Mouse (Mus musculus): Measurements from ENCODE around the gene Slc25a47. TPM values are rescaled to one million over a fixed set of nuclear protein-coding genes. Genes with fewer than 3 reads are reported as not detected.

Slc25a47 gene
- total and polyA plus RNA-seq, 3 experiments, result 3.0 to 5.3 (median 3.1) TPM

DNA sequence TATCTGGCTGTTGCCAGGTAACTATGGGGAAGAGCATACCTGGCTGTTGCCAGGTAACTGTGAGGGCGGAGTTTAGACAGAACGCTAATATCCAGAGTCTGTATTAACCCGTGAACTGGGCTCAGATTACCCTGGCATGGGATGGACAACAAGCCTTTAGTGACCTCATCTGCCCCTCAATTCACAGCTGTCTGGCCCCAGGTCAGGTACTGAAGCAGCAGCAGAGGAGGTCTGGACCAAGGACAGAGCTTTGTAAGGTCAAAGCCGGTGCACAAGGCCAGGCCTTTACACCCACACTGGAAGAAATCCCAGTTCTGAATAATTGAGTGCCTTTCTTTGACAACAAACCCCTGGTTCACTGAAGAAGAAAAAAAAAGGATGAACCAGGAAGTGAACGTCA lies 6.2 kb upstream of the Slc25a47 start:
- no peak for TF ChIP-seq USF2 (conservative IDR thresholded peaks at IDR 0.05; ENCODE audit: low read depth, low read length)
- no peak for TF ChIP-seq MXI1 (IDR thresholded peaks at IDR 0.05; ENCODE audit: low read depth, low read length)
- TF ChIP-seq ZMIZ1 (IDR thresholded peaks at IDR 0.05; ENCODE audit: low read depth, low read length), result no peak
- TF ChIP-seq UBTF (IDR thresholded peaks at IDR 0.05; ENCODE audit: low read depth, low read length), result no peak
- no peak for TF ChIP-seq PAX5 (IDR thresholded peaks at IDR 0.05; ENCODE audit: low read length)
- TF ChIP-seq MAX (IDR thresholded peaks at IDR 0.05; ENCODE audit: low read length), result no peak
- TF ChIP-seq E2F4 (IDR thresholded peaks at IDR 0.05; ENCODE audit: insufficient replicate concordance, low read depth, low read length), result no peak
- no peak for TF ChIP-seq IRF4 (IDR thresholded peaks at IDR 0.05; ENCODE audit: low read depth, low read length)
- TF ChIP-seq ETS1 (conservative IDR thresholded peaks at IDR 0.05; ENCODE audit: low read depth, low read length), result no peak
- TF ChIP-seq BHLHE40 (IDR thresholded peaks at IDR 0.05; ENCODE audit: low read depth, low read length), result no peak
- TF ChIP-seq SMC3 (IDR thresholded peaks at IDR 0.05; ENCODE audit: low read depth, low read length), result no peak
- TF ChIP-seq JUN (IDR thresholded peaks at IDR 0.05; ENCODE audit: insufficient read depth, low read depth, low read length), result no peak
- H3K79me2 ChIP-seq (replicated peaks; ENCODE audit: control insufficient read depth, extremely low read depth, insufficient read depth, poor library complexity, severe bottlenecking), result no peaks in the 10 kb centered on the region
- no peak for DNase-seq (ENCODE audit: extremely low read depth)
- in situ Hi-C loops (cut with MboI; ENCODE audit: low pct_ligation_motif_present, low pct_unique_long_range_greater_than_20kb, low sequenced_read_pairs), result no loop called here
- no peaks in the 10 kb centered on the region for H3K27me3 ChIP-seq (replicated peaks)
- H3K36me3 ChIP-seq (replicated peaks in 1 of 2; ENCODE audit: control insufficient read depth in 1 of 2, insufficient read depth in 1 of 2, low read length in 1 of 2), result peaks cover 8 to 77% of the 10 kb centered on the region in 2 experiments
- dilution Hi-C loops (cut with MboI; ENCODE audit: extremely low pct_ligation_motif_present, extremely low pct_unique_long_range_greater_than_20kb, low sequenced_read_pairs), result no loop called here
- no peak overlapping the region for H3K4me2 ChIP-seq (ENCODE audit: insufficient read depth, low read depth, poor library complexity, severe bottlenecking)
- peaks cover 0 to 6% of the 10 kb centered on the region in 2 experiments; a peak in 1 of 4 replicates for H3K4me1 ChIP-seq (ENCODE audit: control insufficient read depth in 1 of 2, insufficient read depth in 2 of 2)
- peaks cover 3% of the 10 kb centered on the region for H3K9me3 ChIP-seq (replicated peaks; ENCODE audit: low read length)
- no peak overlapping the region for H3K9ac ChIP-seq (ENCODE audit: insufficient read depth, low read depth)
- no peak overlapping the region for H3K4me3 ChIP-seq (replicated peaks in 1 of 3; ENCODE audit: low read depth in 2 of 3, low read length in 2 of 3, poor library complexity in 1 of 3)
- H3K27ac ChIP-seq (ENCODE audit: insufficient read depth, low read depth), result no peak overlapping the region

DNA sequence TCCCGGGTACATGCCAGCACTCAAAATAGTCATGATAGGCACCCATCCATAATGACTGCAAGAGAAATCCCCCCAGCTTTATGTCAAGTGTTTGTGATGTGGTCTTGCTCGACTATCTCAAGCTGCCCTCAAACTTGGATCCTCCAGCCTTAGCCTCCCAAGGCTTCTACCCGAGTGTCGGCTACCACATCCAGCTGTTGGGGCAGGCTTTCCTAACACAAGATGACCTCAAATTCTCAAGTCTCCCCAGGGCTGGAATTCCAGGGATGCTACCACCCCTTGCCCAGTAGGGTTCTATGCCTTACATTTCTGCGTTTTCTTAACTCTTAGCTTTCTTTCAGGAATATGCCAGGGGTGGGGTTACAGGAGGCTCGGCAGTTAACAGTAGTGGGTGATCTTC lies 5.5 kb upstream of the Slc25a47 start:
- Histone ChIP-seq H3K36me3 (replicated peaks in 1 of 2; ENCODE audit: control insufficient read depth in 1 of 2, insufficient read depth in 1 of 2, low read length in 1 of 2) (peaks cover 8 to 72% of the 10 kb centered on the region in 2 experiments), H3K9me3 (replicated peaks; ENCODE audit: low read length) (peaks cover 3% of the 10 kb centered on the region), H3K79me2 (replicated peaks; ENCODE audit: control insufficient read depth, extremely low read depth, insufficient read depth, poor library complexity, severe bottlenecking) (no peaks in the 10 kb centered on the region), H3K9ac (ENCODE audit: insufficient read depth, low read depth) (no peak overlapping the region), H3K27me3 (replicated peaks) (no peaks in the 10 kb centered on the region), H3K4me2 (ENCODE audit: insufficient read depth, low read depth, poor library complexity, severe bottlenecking) (no peak overlapping the region), H3K27ac (ENCODE audit: insufficient read depth, low read depth) (no peak overlapping the region), H3K4me1 (ENCODE audit: control insufficient read depth in 1 of 2, insufficient read depth in 2 of 2) (peaks cover 0 to 12% of the 10 kb centered on the region in 2 experiments; a peak in 3 of 4 replicates), H3K4me3 (replicated peaks in 1 of 3; ENCODE audit: low read depth in 2 of 3, low read length in 2 of 3, poor library complexity in 1 of 3) (no peak overlapping the region)
- no peak for DNase-seq (ENCODE audit: extremely low read depth)
- no peak for TF ChIP-seq RCOR1 (conservative IDR thresholded peaks at IDR 0.05; ENCODE audit: low read depth, low read length)
- TF ChIP-seq GABPA (IDR thresholded peaks at IDR 0.05; ENCODE audit: insufficient replicate concordance, low read depth, low read length), result no peak
- no peak for TF ChIP-seq UBTF (IDR thresholded peaks at IDR 0.05; ENCODE audit: low read depth, low read length)
- no peak for TF ChIP-seq POLR2A (IDR thresholded peaks at IDR 0.05; ENCODE audit: low read depth, low read length)
- TF ChIP-seq ZC3H11A (IDR thresholded peaks at IDR 0.05; ENCODE audit: low read depth, low read length), result no peak
- TF ChIP-seq MAFK (IDR thresholded peaks at IDR 0.05; ENCODE audit: insufficient replicate concordance, low read length), result no peak
- TF ChIP-seq JUN (IDR thresholded peaks at IDR 0.05; ENCODE audit: insufficient read depth, low read depth, low read length), result no peak
- TF ChIP-seq ETS1 (conservative IDR thresholded peaks at IDR 0.05; ENCODE audit: low read depth, low read length), result no peak
- no peak for TF ChIP-seq E2F4 (IDR thresholded peaks at IDR 0.05; ENCODE audit: insufficient replicate concordance, low read depth, low read length)
- no peak for TF ChIP-seq HCFC1 (IDR thresholded peaks at IDR 0.05; ENCODE audit: low read depth, low read length)
- no peak for TF ChIP-seq NELFE (IDR thresholded peaks at IDR 0.05; ENCODE audit: low read depth, low read length)
- no peak for TF ChIP-seq RAD21 (IDR thresholded peaks at IDR 0.05; ENCODE audit: low read depth, low read length)
- no peak for TF ChIP-seq NRF1 (IDR thresholded peaks at IDR 0.05; ENCODE audit: low read depth, low read length)
- TF ChIP-seq USF1 (IDR thresholded peaks at IDR 0.05; ENCODE audit: low read depth, low read length), result no peak
- no peak for TF ChIP-seq CHD2 (IDR thresholded peaks at IDR 0.05; ENCODE audit: low read length)
- dilution Hi-C loops (cut with MboI; ENCODE audit: extremely low pct_ligation_motif_present, extremely low pct_unique_long_range_greater_than_20kb, low sequenced_read_pairs) (no loop called here), in situ Hi-C loops (cut with MboI; ENCODE audit: low pct_ligation_motif_present, low pct_unique_long_range_greater_than_20kb, low sequenced_read_pairs) (no loop called here)
